Mouse (Mus musculus): Measurements from ENCODE around the gene Pcmtd2.
A peak's percentile ranks its signal among the peaks of the same experiment; 100 is the strongest.
"Not testable (repeated sequence)": the region's sequence is repeated elsewhere in the genome, so short reads cannot be mapped to it uniquely, and the experiment has no call there.

The Pcmtd2 gene

GRCm38 (mm10) chr2:181837372-181838292 lies at the start of gene Pcmtd2:
TSS of gene Pcmtd2 (plus strand) at chr2:181837854.
- DNase-seq (ENCODE audit: low spot score), result peak; percentile 91

- no peak for DNase-seq (ENCODE audit: low spot score)
Measured at GRCm38 (mm10) chr2:181789396-181789795, 48.3 kb upstream of the Pcmtd2 start.

GRCm38 (mm10) chr2:181793186-181793585 lies 44.5 kb upstream of the Pcmtd2 start:
- not testable (repeated sequence) for DNase-seq (ENCODE audit: low spot score)

- DNase-seq (ENCODE audit: low spot score), result no peak
Measured at GRCm38 (mm10) chr2:181795641-181796130, 42.0 kb upstream of the Pcmtd2 start.

- no peak for DNase-seq (ENCODE audit: low spot score)
Measured at GRCm38 (mm10) chr2:181797672-181798071, 40.0 kb upstream of the Pcmtd2 start.

- no peak for DNase-seq (ENCODE audit: low spot score)
Measured at GRCm38 (mm10) chr2:181829032-181829650, 8.5 kb upstream of the Pcmtd2 start.

GRCm38 (mm10) chr2:181832745-181833144 lies 4.9 kb upstream of the Pcmtd2 start:
- DNase-seq (ENCODE audit: low spot score), result no peak

- DNase-seq (ENCODE audit: low spot score), result no peak
Measured at GRCm38 (mm10) chr2:181838293-181838680, 633 bp downstream of the Pcmtd2 start.

GRCm38 (mm10) chr2:181845709-181846394 lies 8.2 kb downstream of the Pcmtd2 start:
- DNase-seq (ENCODE audit: low spot score), result no peak

- peak; percentile 93 for DNase-seq (ENCODE audit: low spot score)
Measured at GRCm38 (mm10) chr2:181863791-181864535, 26.3 kb downstream of the Pcmtd2 start, which contains the start of gene Polr3k. TSS of gene Polr3k (plus strand) at chr2:181864337.

GRCm38 (mm10) chr2:181864536-181864860 lies 26.8 kb downstream of the Pcmtd2 start:
- DNase-seq (ENCODE audit: low spot score), result no peak

GRCm38 (mm10) chr2:181866931-181867330 lies 29.3 kb downstream of the Pcmtd2 start:
- DNase-seq (ENCODE audit: low spot score), result peak; percentile 78

GRCm38 (mm10) chr2:181871039-181871438 lies 33.4 kb downstream of the Pcmtd2 start:
- DNase-seq (ENCODE audit: low spot score), result no peak

GRCm38 (mm10) chr2:181878903-181879302 lies 41.2 kb downstream of the Pcmtd2 start:
- DNase-seq (ENCODE audit: low spot score), result no peak

- DNase-seq (ENCODE audit: low spot score), result no peak
Measured at GRCm38 (mm10) chr2:181883022-181883749, 45.5 kb downstream of the Pcmtd2 start.
